Mouse (Mus musculus): ENCODE results near the gene Sorcs2.
"Not testable (repeated sequence)": the region's sequence is repeated elsewhere in the genome, so short reads cannot be mapped to it uniquely, and the experiment has no call there.

The Sorcs2 gene

GRCm38 (mm10) chr5:36397837-36398282 is at the start of gene Sorcs2:
Gene Sorcs2 (minus strand): TSS chr5:36398139.
- peak; percentile 44 for DNase-seq

- DNase-seq: no peak
Measured at GRCm38 (mm10) chr5:36446166-36446890, 48.4 kb upstream of the Sorcs2 start.

GRCm38 (mm10) chr5:36445028-36445427 is 47.1 kb upstream of the Sorcs2 start:
- peak; percentile 69 for DNase-seq

- DNase-seq: peak; percentile 13
Measured at GRCm38 (mm10) chr5:36444611-36445010, 46.7 kb upstream of the Sorcs2 start.

- DNase-seq: no peak
Measured at GRCm38 (mm10) chr5:36440741-36441140, 42.8 kb upstream of the Sorcs2 start.

GRCm38 (mm10) chr5:36436858-36437257 is 38.9 kb upstream of the Sorcs2 start:
- no peak for DNase-seq

- no peak for DNase-seq
Measured at GRCm38 (mm10) chr5:36434398-36434967, 36.5 kb upstream of the Sorcs2 start.

- no peak for DNase-seq
Measured at GRCm38 (mm10) chr5:36431711-36432110, 33.8 kb upstream of the Sorcs2 start.

GRCm38 (mm10) chr5:36429551-36429950 is 31.6 kb upstream of the Sorcs2 start:
- no peak for DNase-seq

- DNase-seq: no peak
Measured at GRCm38 (mm10) chr5:36427831-36428230, 29.9 kb upstream of the Sorcs2 start.

GRCm38 (mm10) chr5:36426404-36426803 is 28.5 kb upstream of the Sorcs2 start:
- DNase-seq: no peak

- DNase-seq: no peak
Measured at GRCm38 (mm10) chr5:36424676-36425075, 26.7 kb upstream of the Sorcs2 start.

- DNase-seq: no peak
Measured at GRCm38 (mm10) chr5:36422689-36423088, 24.8 kb upstream of the Sorcs2 start.

GRCm38 (mm10) chr5:36419861-36420260 is 21.9 kb upstream of the Sorcs2 start:
- DNase-seq: no peak

- DNase-seq: no peak
Measured at GRCm38 (mm10) chr5:36414712-36415331, 16.9 kb upstream of the Sorcs2 start.

GRCm38 (mm10) chr5:36398463-36399364 is 775 bp upstream of the Sorcs2 start:
- DNase-seq: no peak

- no peak for DNase-seq
Measured at GRCm38 (mm10) chr5:36397384-36397759, 567 bp downstream of the Sorcs2 start.

GRCm38 (mm10) chr5:36396491-36397383 is 1.2 kb downstream of the Sorcs2 start:
- no peak for DNase-seq

- peak; percentile 12 for DNase-seq
Measured at GRCm38 (mm10) chr5:36396011-36396410, 1.9 kb downstream of the Sorcs2 start.

GRCm38 (mm10) chr5:36394840-36395515 is 3.0 kb downstream of the Sorcs2 start:
- no peak for DNase-seq

- no peak for DNase-seq
Measured at GRCm38 (mm10) chr5:36391751-36392150, 6.2 kb downstream of the Sorcs2 start.

GRCm38 (mm10) chr5:36390591-36390927 is 7.4 kb downstream of the Sorcs2 start:
- DNase-seq: not testable (repeated sequence)

All from cerebellum, adult 11-12 months (tissue).